Mouse (Mus musculus) embryo, embryonic 10.5 days (tissue): Measurements from ENCODE around the gene Gm3147.
"Not testable (repeated sequence)": the region's sequence is repeated elsewhere in the genome, so short reads cannot be mapped to it uniquely, and the experiment has no call there.

Experiments
- DNase-seq: peaks from one replicate; pipeline ENCODE4 v3.0.0-alpha.2; 2015; ENCODE audit warnings: low spot score

Gene Gm3147

GRCm38 (mm10) chr5:94616242-94616641 is at the start of gene Gm3147:
TSS of gene Gm3147 (minus strand) at chr5:94616342.
- DNase-seq = not testable (repeated sequence)

- DNase-seq = not testable (repeated sequence)
These were observed 31.9 kb upstream of the Gm3147 start, which contains the start of gene Gm6205 for GRCm38 (mm10) chr5:94648082-94648481. TSS of gene Gm6205 (plus strand) at chr5:94648382.

GRCm38 (mm10) chr5:94623679-94624078 is 7.5 kb upstream of the Gm3147 start, which contains the start of gene Gm6509:
TSS of gene Gm6509 (plus strand) at chr5:94623979.
- not testable (repeated sequence) for DNase-seq
